9 mouse cellular contexts compared by ENCODE assay signal in genomic region chr2:152738341-152738740, GRCm38 (mm10). TPM values are rescaled to one million over a fixed set of nuclear protein-coding genes. Genes with fewer than 3 reads are reported as not detected.
DNase-seq lines count a peak whose midpoint lies in the region; TF ChIP-seq lines count a peak whose summit lies in the region.
"Had no signal": no experiment of that assay in that cellular context is flagged by ENCODE, and none has a peak within 500 bp of the region (broad histone marks: within the 10 kb centered on the region; RNA-seq: fewer than 3 reads in every experiment).

No protein-coding gene starts in this region.

- 43% methylated on average over 2 of the region's 2 CpGs for WGBS in limb, embryonic 10.5 days
- WGBS in olfactory bulb, adult 2 months = 92% methylated on average over 2 of the region's 2 CpGs

- no peaks in the 10 kb centered on the region for H3K27me3 ChIP-seq in limb, embryonic 10.5 days (ENCODE audit: low read depth, poor library complexity, severe bottlenecking)

- H3K36me3 ChIP-seq in limb, embryonic 10.5 days = peaks cover 7% of the 10 kb centered on the region; the same call in 1 of the 2 replicates

- TF ChIP-seq POLR2A in embryonic fibroblast, embryonic 13.5 days (IDR thresholded peaks at IDR 0.05; ENCODE audit: low read depth, low read length) = peak; percentile 10
- TF ChIP-seq POLR2A in olfactory bulb, adult 2 months (IDR thresholded peaks at IDR 0.05; ENCODE audit: insufficient read depth, low read depth, low read length) = no peak

- peaks cover 4% of the 10 kb centered on the region; the same call in 1 of the 2 replicates for H3K4me1 ChIP-seq in embryonic fibroblast, embryonic 13.5 days (ENCODE audit: control insufficient read depth, insufficient read depth, low read length)
- peaks cover 84% of the 10 kb centered on the region for H3K4me1 ChIP-seq in limb, embryonic 10.5 days
- H3K4me1 ChIP-seq in olfactory bulb, adult 2 months (ENCODE audit: control insufficient read depth, insufficient read depth, low read length) = peaks cover 35% of the 10 kb centered on the region

- H3K4me3 ChIP-seq in left cerebral cortex, adult 2 months = peak overlapping the region; percentile 42
- H3K4me3 ChIP-seq in embryonic fibroblast, embryonic 13.5 days (ENCODE audit: insufficient read depth, low read length) = peak overlapping the region; percentile 69
- peak overlapping the region; percentile 91 for H3K4me3 ChIP-seq in limb, embryonic 10.5 days
- peak overlapping the region; percentile 25 for H3K4me3 ChIP-seq in olfactory bulb, adult 2 months (ENCODE audit: insufficient read depth, low read depth, low read length)

- peak overlapping the region; percentile 79 for H3K27ac ChIP-seq in left cerebral cortex, adult 2 months
- H3K27ac ChIP-seq in embryonic fibroblast, embryonic 13.5 days (ENCODE audit: insufficient read depth, low read length) = peak overlapping the region; percentile 16
- H3K27ac ChIP-seq in limb, embryonic 10.5 days = peak overlapping the region; percentile 96
- H3K27ac ChIP-seq in olfactory bulb, adult 2 months (ENCODE audit: insufficient read depth, low read depth, low read length) = peak overlapping the region; percentile 3; the same call in 1 of the 2 replicates

- intact Hi-C loops in left cerebral cortex, adult 2 months (cut with DNase I) = no loop called here
- intact Hi-C loops in left cerebral cortex, postnatal 36 days (cut with DNase I) = loop anchor here (5.0 kb wide), 2 partner anchors 39 to 41 kb away; no protein-coding TSS in a partner anchor
- intact Hi-C loops in gastrocnemius, postnatal 36 days (cut with DNase I) = no loop called here

- DNase-seq in left cerebral cortex, adult 2 months (ENCODE audit: extremely low spot score in 1 of 2, low spot score in 2 of 2) = no peak
- DNase-seq in left cerebral cortex, postnatal 36 days (ENCODE audit: low spot score in 2 of 2) = no peak
- DNase-seq in limb, embryonic 10.5 days (ENCODE audit: low spot score) = no peak
- no peak for DNase-seq in right cerebral cortex, postnatal 14 days
- DNase-seq in gastrocnemius, postnatal 36 days = no peak
- DNase-seq in spleen, postnatal 10 days (ENCODE audit: low spot score in 2 of 2) = no peak

- no peaks in the 10 kb centered on the region for H3K9me3 ChIP-seq in limb, embryonic 10.5 days (replicated peaks)

- TF ChIP-seq CTCF in left cerebral cortex, adult 2 months (IDR thresholded peaks at IDR 0.05) = no peak
- TF ChIP-seq CTCF in embryonic fibroblast, embryonic 13.5 days (IDR thresholded peaks at IDR 0.05; ENCODE audit: borderline replicate concordance, insufficient read depth, low read length) = no peak
- TF ChIP-seq CTCF in olfactory bulb, adult 2 months (IDR thresholded peaks at IDR 0.05; ENCODE audit: insufficient read depth, low read depth, low read length) = no peak

RNA-seq across cellular contexts. Expression of gene Id1, which starts 2.3 kb away (rescaled TPM):
- total RNA-seq in left cerebral cortex, adult 2 months (2021) = 10 to 100 TPM; 22.4 to 24.2 TPM
- 10 to 100 TPM; 22.9 to 23.9 TPM for total RNA-seq in left cerebral cortex, postnatal 36 days (2021)
- 49.1 and 67.7 TPM in 2 replicates for polyA plus RNA-seq in embryonic fibroblast, embryonic 13.5 days (2011; ENCODE audit: insufficient read length, low read depth, missing spikeins)
- polyA plus RNA-seq in limb, embryonic 10.5 days (2016; fragmentation: Nextera tagmentation; extraction: Ambion mirVana) = 132 and 178 TPM in 2 replicates
- polyA plus RNA-seq in olfactory bulb, adult 2 months (2012; ENCODE audit: insufficient read depth, insufficient read length, low replicate concordance, missing spikeins) = not detected in 2 replicates
- 10 to 100 TPM; 11.5 to 17.7 TPM for total RNA-seq in gastrocnemius, postnatal 36 days (2021)

RNA-seq across cellular contexts. Expression of gene Cox4i2, which starts 15.6 kb away (rescaled TPM):
- total RNA-seq in left cerebral cortex, adult 2 months (2021) = 1 to 10 TPM; 1.7 to 1.9 TPM
- 1 to 10 TPM; 1.7 to 1.8 TPM for total RNA-seq in left cerebral cortex, postnatal 36 days (2021)
- 0.94 and 1.5 TPM in 2 replicates for polyA plus RNA-seq in embryonic fibroblast, embryonic 13.5 days (2011; ENCODE audit: insufficient read length, low read depth, missing spikeins)
- 11.2 and 18.4 TPM in 2 replicates for polyA plus RNA-seq in limb, embryonic 10.5 days (2016; fragmentation: Nextera tagmentation; extraction: Ambion mirVana)
- not detected in 2 replicates for polyA plus RNA-seq in olfactory bulb, adult 2 months (2012; ENCODE audit: insufficient read depth, insufficient read length, low replicate concordance, missing spikeins)
- total RNA-seq in gastrocnemius, postnatal 36 days (2021) = 1 to 10 TPM; 2.9 TPM
- polyA plus RNA-seq: activated CD4-positive, CD25-positive, alpha-beta regulatory T cell, adult 4 months had no signal

RNA-seq across cellular contexts. Expression of gene Mcts2, which starts 51.5 kb away (rescaled TPM):
- total RNA-seq in left cerebral cortex, adult 2 months (2021) = 10 to 100 TPM; 17.6 to 19.8 TPM
- 10 to 100 TPM; 17.0 to 18.9 TPM for total RNA-seq in left cerebral cortex, postnatal 36 days (2021)
- 19.4 and 24.5 TPM in 2 replicates for polyA plus RNA-seq in embryonic fibroblast, embryonic 13.5 days (2011; ENCODE audit: insufficient read length, low read depth, missing spikeins)
- polyA plus RNA-seq in limb, embryonic 10.5 days (2016; fragmentation: Nextera tagmentation; extraction: Ambion mirVana) = 38.0 and 43.9 TPM in 2 replicates
- polyA plus RNA-seq in olfactory bulb, adult 2 months (2012; ENCODE audit: insufficient read depth, insufficient read length, low replicate concordance, missing spikeins) = not detected in 2 replicates
- 10 to 100 TPM in 1 of 2 experiments, 1 to 10 TPM in 1; 9.6 to 12.1 TPM for total RNA-seq in gastrocnemius, postnatal 36 days (2021)

Comparison
In these comparisons a context has a peak if more than half of its experiments do, and no peak if none do; other contexts are left out.
1. H3K27ac ChIP-seq: peak in every context shown above with its lines; median percentile 96 in limb, embryonic 10.5 days; 79 in left cerebral cortex, adult 2 months; 16 in embryonic fibroblast, embryonic 13.5 days; 3 in olfactory bulb, adult 2 months.
2. H3K4me3 ChIP-seq: peak in every context shown above with its lines; median percentile 91 in limb, embryonic 10.5 days; 69 in embryonic fibroblast, embryonic 13.5 days; 42 in left cerebral cortex, adult 2 months; 25 in olfactory bulb, adult 2 months.